Mouse (Mus musculus) megakaryocyte, embryonic 14.5 days (primary cell): ENCODE results near the gene Ccdc113. TPM values are rescaled to one million over a fixed set of nuclear protein-coding genes. Genes with fewer than 3 reads are reported as not detected.

Experiments used
- H3K27me3 ChIP-seq: replicated peaks from 2 replicates; pipeline ENCODE3; 2012; ENCODE audit warnings: inconsistent platforms
- H3K36me3 ChIP-seq: replicated peaks from 2 replicates; pipeline ENCODE3; 2012; ENCODE audit warnings: low read length, inconsistent platforms, mixed read lengths
- H3K4me1 ChIP-seq: 2 replicates; pipeline ENCODE4 v1.6.1; 2012; ENCODE audit warnings: inconsistent platforms
- H3K4me3 ChIP-seq: replicated peaks from 2 replicates; pipeline ENCODE3; 2012; ENCODE audit warnings: moderate library complexity, mild to moderate bottlenecking, inconsistent platforms
- H3K9me3 ChIP-seq: 2 replicates; pipeline ENCODE4 v1.6.1; 2012; ENCODE audit warnings: inconsistent platforms
- FLI1 ChIP-seq: IDR thresholded peaks from 2 replicates; pipeline ENCODE4 v1.6.1; 2012; ENCODE audit warnings: low read length, inconsistent platforms, mixed read lengths
- GATA1 ChIP-seq: IDR thresholded peaks from 3 replicates; pipeline ENCODE4 v1.6.1; 2012; ENCODE audit warnings: mixed read lengths, low read length, inconsistent platforms, borderline replicate concordance
- polyA plus RNA-seq: library from polyadenylated mRNA; stranded (reverse); fragments of >175 nt; gene quantifications from 2 replicates; pipeline ENCODE4 v1.2.3, GENCODE M21; 2012; ENCODE audit warnings: low replicate concordance; ENCODE audit not compliant: insufficient read depth

The Ccdc113 gene
- polyA plus RNA-seq, 1 experiment, result not detected

DNA sequence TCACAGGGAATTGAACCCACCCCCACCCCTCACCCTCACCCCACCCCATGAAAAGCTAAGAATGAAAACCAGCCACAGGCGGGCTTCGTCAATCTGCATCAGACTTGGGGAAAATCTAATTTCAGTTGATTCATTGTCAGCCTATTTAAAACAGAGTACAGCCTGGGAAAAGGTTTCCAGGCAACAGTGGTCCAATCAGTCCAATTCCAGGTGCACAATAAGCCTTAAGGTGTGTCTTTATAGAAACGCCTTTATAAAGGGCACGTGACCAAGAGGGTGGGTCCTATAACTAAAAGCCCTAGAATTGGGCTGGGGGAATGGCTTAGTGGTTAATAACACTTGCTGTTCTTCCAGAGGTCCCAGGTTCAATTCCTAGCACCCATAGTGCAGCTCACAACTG is 1.7 kb upstream of the Ccdc113 start:
- peaks cover 23% of the 10 kb centered on the region for H3K27me3 ChIP-seq
- peaks cover 8% of the 10 kb centered on the region for H3K4me1 ChIP-seq
- TF ChIP-seq FLI1, result no peak
- no peak for TF ChIP-seq GATA1
- H3K9me3 ChIP-seq, result peaks cover 6% of the 10 kb centered on the region
- H3K4me3 ChIP-seq, result no peak overlapping the region
- no peaks in the 10 kb centered on the region for H3K36me3 ChIP-seq

- Histone ChIP-seq H3K9me3 (peaks cover 21% of the 10 kb centered on the region), H3K36me3 (no peaks in the 10 kb centered on the region), H3K27me3 (peaks cover 10% of the 10 kb centered on the region), H3K4me1 (no peaks in the 10 kb centered on the region), H3K4me3 (no peak overlapping the region)
- TF ChIP-seq FLI1 (no peak), GATA1 (no peak)
Observed at GRCm38 (mm10) chr8:95539487-95539886, 5.6 kb downstream of the Ccdc113 start.

DNA sequence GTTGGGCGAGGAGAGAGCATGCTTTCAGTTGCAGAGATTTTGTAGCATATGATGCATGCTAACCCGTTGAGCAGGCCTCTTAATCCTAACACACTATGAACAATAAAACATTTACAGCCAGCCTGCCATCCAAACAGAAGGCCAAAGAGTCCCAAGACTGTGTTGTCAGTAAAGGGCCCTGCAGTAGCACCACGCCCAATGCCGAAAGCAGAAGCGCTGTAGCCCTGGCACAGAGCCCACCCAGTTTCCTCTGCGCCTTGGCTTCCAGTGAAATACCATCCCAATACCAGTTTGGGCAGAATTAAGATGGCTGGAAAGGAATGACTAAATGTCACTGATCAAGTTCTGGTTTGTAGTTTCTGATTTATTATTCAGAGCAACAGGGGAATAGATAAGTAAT is 8.3 kb downstream of the Ccdc113 start:
- no peak overlapping the region for H3K4me3 ChIP-seq
- no peaks in the 10 kb centered on the region for H3K4me1 ChIP-seq
- TF ChIP-seq GATA1, result no peak
- no peak for TF ChIP-seq FLI1
- peaks cover 7% of the 10 kb centered on the region for H3K27me3 ChIP-seq
- H3K9me3 ChIP-seq, result peaks cover 15% of the 10 kb centered on the region
- H3K36me3 ChIP-seq, result no peaks in the 10 kb centered on the region

GRCm38 (mm10) chr8:95543065-95543464 is 9.2 kb downstream of the Ccdc113 start:
- Histone ChIP-seq H3K9me3 (peaks cover 15% of the 10 kb centered on the region), H3K27me3 (peaks cover 8% of the 10 kb centered on the region), H3K36me3 (no peaks in the 10 kb centered on the region), H3K4me3 (no peak overlapping the region), H3K4me1 (no peaks in the 10 kb centered on the region)
- TF ChIP-seq GATA1, result no peak
- no peak for TF ChIP-seq FLI1

GRCm38 (mm10) chr8:95545815-95546214 is 11.9 kb downstream of the Ccdc113 start:
- Histone ChIP-seq H3K4me3 (no peak overlapping the region), H3K27me3 (peaks cover 16% of the 10 kb centered on the region), H3K9me3 (peaks cover 26% of the 10 kb centered on the region), H3K36me3 (no peaks in the 10 kb centered on the region), H3K4me1 (no peaks in the 10 kb centered on the region)
- TF ChIP-seq GATA1, result no peak
- TF ChIP-seq FLI1, result no peak

DNA sequence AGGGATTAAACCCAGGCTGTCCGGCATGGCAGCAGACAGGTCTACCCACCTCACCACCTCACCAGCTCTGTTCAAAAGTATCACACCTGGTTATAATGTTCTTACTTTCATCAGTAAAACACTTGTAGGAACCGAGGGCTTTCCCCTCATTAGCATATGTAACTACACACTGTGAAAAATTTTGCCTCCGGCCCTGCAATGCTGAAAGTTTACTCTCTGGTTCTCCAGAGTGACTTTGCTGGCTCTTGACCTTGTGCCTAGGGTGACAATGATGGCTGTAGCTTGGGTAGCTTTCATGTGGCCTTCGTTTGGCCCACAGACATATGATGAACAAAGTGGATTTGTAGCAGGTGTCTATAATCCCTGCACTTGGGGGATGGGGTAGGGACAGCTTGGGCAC is 13.1 kb downstream of the Ccdc113 start:
- peaks cover 20% of the 10 kb centered on the region for H3K27me3 ChIP-seq
- TF ChIP-seq GATA1, result no peak
- no peak for TF ChIP-seq FLI1
- no peaks in the 10 kb centered on the region for H3K4me1 ChIP-seq
- no peak overlapping the region for H3K4me3 ChIP-seq
- peaks cover 24% of the 10 kb centered on the region for H3K9me3 ChIP-seq
- no peaks in the 10 kb centered on the region for H3K36me3 ChIP-seq

- H3K4me1 ChIP-seq, result no peaks in the 10 kb centered on the region
- no peaks in the 10 kb centered on the region for H3K36me3 ChIP-seq
- H3K4me3 ChIP-seq, result no peak overlapping the region
- H3K27me3 ChIP-seq, result peaks cover 21% of the 10 kb centered on the region
- TF ChIP-seq GATA1 (no peak), FLI1 (no peak)
- H3K9me3 ChIP-seq, result peaks cover 19% of the 10 kb centered on the region
Observed at GRCm38 (mm10) chr8:95547931-95548330, 14.0 kb downstream of the Ccdc113 start.

DNA sequence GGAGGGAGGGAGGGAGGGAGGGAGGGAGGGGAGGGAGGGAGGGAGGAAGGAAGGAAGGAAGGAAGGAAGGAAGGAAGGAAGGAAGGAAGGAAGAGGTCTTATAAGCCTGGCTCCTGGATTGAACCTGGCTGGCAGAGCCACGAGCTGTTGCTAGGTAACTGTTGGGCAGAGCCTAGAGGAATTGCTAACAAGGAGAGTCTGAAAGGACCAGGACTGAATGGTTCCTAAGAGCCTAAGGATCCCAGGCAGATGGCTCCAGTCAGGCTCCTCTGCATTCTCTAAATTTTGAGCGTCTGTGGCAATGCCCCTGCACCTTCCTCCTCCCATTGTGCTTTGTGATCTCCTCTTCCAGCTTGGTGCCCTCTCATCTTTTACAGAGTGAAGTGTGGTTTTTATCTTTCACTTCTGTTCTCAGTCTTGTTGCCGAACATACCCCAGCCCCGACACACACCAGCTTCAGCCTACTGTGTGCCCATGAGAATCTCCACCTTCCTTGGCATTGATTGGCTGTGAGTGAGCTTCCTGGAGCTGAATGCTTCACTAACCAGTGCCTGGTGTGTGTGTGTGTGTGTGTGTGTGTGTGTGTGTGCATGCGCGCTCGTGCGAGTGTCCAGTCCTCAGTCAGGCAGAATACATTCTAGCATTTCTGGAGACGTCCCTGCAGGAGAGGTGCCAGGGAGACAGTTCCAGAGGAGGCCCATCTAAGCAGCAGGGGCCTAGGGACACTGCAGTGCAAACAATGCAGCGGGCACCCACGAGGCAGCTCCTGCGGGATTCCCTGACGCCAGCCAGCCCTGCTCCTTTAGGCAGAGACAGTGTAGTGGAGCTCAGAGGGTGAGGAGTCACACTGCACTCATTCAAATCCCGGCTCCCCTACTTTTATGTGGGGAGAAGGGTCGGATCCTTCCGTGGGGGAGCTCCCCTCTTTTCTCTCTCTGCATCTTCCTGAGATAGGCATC is 16.3 kb downstream of the Ccdc113 start:
- no peaks in the 10 kb centered on the region for H3K36me3 ChIP-seq
- TF ChIP-seq GATA1 (no peak), FLI1 (no peak)
- H3K27me3 ChIP-seq, result peaks cover 24% of the 10 kb centered on the region
- peaks cover 11% of the 10 kb centered on the region; the same call in 1 of the 2 replicates for H3K9me3 ChIP-seq
- no peaks in the 10 kb centered on the region for H3K4me1 ChIP-seq
- H3K4me3 ChIP-seq, result no peak overlapping the region

- TF ChIP-seq FLI1, result no peak
- TF ChIP-seq GATA1, result no peak
- Histone ChIP-seq H3K36me3 (no peaks in the 10 kb centered on the region), H3K27me3 (peaks cover 21% of the 10 kb centered on the region), H3K4me3 (no peak overlapping the region), H3K4me1 (no peaks in the 10 kb centered on the region), H3K9me3 (peaks cover 11% of the 10 kb centered on the region; the same call in 1 of the 2 replicates)
Observed at GRCm38 (mm10) chr8:95551577-95551976, 17.7 kb downstream of the Ccdc113 start.

DNA sequence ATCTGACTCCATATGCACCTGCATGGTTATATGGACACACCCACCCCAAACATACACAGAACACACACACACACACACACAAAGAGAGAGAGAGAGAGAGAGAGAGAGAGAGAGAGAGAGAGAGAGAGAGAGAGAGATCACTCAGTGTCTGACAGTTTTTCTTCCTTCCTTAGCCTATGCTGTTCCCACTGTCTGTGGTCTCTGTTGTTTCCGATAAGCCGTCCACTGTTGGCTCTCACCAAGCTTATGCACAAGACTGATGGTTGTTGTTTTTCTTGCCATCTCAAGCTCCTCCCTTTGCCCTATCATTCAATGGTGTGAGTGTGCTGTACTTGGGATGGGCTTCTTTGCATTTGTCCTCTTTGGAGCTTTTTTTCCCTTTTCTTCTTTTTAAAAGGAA is 22.1 kb downstream of the Ccdc113 start:
- no peaks in the 10 kb centered on the region for H3K4me1 ChIP-seq
- no peak overlapping the region for H3K4me3 ChIP-seq
- TF ChIP-seq FLI1 (no peak), GATA1 (no peak)
- peaks cover 26% of the 10 kb centered on the region for H3K27me3 ChIP-seq
- no peaks in the 10 kb centered on the region for H3K9me3 ChIP-seq
- no peaks in the 10 kb centered on the region for H3K36me3 ChIP-seq
